Mouse (Mus musculus) R1 (cell line): ENCODE data around the gene Isy1.

Experiments
- DNase-seq: peaks from one replicate; pipeline ENCODE4 v3.0.0-alpha.2; 2018; ENCODE audit warnings: low read depth, low spot score

The Isy1 gene

DNA sequence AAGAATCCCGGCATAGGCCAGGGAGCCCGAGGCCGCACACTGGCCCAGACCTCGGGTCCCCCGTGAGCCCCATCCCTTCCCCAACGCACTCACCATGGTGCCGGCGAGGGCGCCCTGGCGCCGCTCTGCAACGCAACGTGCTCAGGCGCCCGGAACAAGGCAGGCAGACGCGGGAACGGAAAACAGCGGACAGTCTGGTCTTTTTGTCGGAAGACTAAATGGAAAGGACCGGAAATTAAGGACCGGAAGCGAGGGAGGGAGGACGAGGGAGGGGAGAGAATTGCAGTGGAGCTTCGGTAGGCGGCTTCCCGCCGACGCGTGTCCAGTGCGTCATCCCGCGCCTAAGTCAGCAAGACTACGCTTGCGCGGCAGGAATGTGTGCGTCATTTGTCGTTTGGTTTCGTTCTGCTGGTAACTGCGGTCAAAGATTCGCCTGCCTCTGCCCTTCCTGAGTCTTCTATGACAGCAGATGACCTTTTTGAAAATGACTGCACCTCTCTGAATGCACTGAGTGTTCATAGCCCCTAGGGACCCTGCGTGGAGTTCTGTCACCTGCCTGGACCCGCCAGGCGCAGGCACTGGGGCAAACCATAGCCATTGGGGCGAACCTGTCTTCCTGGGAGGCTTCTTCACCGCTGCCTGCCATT lies at the start of gene Isy1:
TSS of gene Isy1 (minus strand) at position 248 of the 647 bp plus-strand sequence.
- DNase-seq, result peak; percentile 99

DNA sequence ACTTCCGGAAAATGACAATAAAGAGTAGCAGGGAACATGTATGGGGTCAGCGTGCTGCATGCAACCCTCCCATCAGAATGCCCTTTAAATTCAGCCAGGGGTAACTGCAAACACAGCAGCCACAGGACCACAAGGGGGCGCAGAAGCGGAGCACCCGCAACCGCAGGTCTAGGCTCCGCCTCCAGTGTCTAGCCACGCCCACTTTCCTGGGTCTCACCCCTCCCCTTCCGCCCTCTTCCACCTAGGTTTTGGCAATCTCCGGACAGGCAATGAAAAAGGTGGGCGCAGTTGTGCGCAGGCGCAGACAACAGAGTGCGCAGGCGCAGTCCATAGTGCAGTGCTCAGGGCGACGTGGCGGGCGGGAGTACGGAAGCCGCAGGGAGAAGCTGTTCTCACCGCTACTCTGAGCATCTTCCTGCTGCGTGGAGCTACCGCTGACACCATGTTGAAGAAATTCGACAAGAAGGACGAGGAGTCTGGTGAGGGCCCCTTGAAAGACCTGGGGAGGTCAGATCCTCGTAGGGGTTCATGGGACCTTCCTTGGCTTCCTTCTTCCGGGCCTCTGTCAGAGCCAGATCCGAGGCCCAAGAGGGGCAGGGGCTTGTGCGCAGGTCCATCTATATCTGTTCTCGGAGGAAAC lies 49.1 kb upstream of the Isy1 start, which contains the start of gene Copg1:
TSS of gene Copg1 (plus strand) at position 221 of the 640 bp plus-strand sequence.
- peak; percentile 98 for DNase-seq

GRCm38 (mm10) chr6:87886721-87887120 lies 48.1 kb upstream of the Isy1 start:
- DNase-seq, result no peak

- DNase-seq, result no peak
These were observed 44.2 kb upstream of the Isy1 start for GRCm38 (mm10) chr6:87882816-87883215.

DNA sequence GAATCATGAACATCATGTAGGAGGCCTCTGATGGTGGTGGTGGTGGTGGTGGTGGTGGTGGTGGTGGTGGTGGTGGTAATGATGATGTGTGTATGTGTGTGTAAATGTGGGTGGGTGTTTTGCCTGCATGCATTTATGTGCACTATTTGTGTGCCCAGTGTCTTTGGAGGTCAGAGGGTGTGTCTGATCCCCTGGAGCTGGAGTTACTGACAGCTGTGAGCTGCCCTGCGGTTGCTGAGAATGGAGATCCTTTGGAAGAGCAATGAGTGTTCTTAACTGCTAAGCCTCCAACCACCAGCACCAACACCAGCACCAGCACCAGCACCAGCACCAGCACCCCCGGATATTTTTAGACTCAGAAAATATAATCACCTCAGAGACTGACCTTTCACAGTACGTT lies 43.6 kb upstream of the Isy1 start:
- no peak for DNase-seq

GRCm38 (mm10) chr6:87879628-87880027 lies 41.0 kb upstream of the Isy1 start:
- no peak for DNase-seq

- DNase-seq, result no peak
These were observed 40.4 kb upstream of the Isy1 start for GRCm38 (mm10) chr6:87879010-87879409.

GRCm38 (mm10) chr6:87876068-87876643 lies 37.6 kb upstream of the Isy1 start:
- peak; percentile 81 for DNase-seq

GRCm38 (mm10) chr6:87875562-87875961 lies 37.0 kb upstream of the Isy1 start:
- no peak for DNase-seq

DNA sequence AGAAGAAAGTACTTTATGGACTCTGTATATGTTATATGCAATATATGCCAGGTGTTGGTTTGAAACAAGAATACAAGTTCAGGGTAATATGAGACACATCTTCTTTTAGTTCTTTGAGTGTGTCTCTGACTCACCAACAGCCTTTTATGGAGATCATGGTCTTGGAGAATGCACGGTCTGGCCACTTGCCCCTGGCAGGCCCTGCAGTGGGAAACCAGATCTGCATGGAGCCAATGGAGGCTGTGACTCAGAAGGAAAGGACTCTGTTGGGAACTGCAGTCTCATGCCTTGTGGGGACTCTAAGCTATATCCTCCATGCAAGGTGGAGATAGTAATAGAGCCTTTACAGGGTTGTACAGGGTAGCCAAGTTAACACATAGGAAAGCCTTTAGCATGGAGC lies 36.5 kb upstream of the Isy1 start:
- DNase-seq, result no peak

GRCm38 (mm10) chr6:87873963-87874362 lies 35.4 kb upstream of the Isy1 start:
- DNase-seq, result peak; percentile 41

DNA sequence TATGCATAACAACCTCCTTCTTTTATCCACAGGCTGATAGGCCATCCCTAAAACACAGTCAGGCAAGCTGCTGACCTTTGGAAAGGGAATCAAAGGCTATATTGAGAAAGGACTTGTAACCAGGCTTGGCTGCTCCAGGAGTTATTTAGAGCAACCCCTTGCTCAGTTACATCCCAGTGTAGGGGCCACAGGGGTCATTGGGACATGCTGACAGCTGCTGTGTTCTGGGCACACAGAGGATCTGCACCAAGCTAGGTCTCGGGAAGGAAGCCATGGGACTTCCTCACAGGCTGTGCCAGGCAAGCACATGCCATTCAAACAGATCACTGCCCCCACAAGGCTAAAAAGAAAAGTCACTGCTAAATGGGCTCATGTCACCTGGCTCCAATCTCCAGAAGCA lies 34.5 kb upstream of the Isy1 start:
- DNase-seq, result no peak

DNA sequence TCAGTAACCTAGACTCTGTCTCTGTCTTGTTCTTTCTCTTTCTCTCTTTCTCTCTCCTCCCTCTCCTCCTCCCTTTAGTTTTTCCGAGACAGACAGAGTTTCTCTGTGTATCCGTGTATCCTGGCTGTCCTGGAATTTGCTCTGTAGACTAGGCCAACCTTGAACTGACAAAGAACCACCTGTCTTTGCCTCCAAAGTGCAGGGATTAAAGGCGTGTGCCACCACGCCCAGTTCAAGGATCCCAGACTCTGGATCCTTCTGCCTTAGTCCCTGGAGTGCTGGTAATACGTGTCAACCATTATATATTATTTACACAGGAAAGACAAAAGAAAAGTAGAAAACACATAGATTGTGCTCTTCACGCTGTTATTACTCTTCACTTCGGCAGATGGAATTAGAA lies 32.6 kb upstream of the Isy1 start:
- DNase-seq, result peak; percentile 89

DNA sequence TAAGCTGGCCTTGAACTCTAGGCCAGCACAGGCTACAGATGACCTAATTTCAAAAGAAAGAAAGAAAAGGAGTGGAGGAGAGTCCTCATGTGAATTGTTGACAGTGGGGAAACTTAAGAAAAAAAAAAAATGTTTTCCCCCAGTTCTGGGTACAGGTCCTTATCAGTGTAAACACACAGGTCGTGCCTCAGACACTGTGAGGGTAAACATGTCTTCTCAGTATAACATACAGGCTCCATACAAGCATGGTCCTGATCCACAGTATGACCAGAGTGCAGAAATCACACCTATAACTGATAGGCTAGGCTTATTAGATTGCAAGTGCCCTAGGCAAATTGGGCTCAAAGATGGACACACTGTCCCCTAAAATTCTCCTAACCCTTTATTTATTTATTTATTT lies 31.8 kb upstream of the Isy1 start:
- no peak for DNase-seq

DNA sequence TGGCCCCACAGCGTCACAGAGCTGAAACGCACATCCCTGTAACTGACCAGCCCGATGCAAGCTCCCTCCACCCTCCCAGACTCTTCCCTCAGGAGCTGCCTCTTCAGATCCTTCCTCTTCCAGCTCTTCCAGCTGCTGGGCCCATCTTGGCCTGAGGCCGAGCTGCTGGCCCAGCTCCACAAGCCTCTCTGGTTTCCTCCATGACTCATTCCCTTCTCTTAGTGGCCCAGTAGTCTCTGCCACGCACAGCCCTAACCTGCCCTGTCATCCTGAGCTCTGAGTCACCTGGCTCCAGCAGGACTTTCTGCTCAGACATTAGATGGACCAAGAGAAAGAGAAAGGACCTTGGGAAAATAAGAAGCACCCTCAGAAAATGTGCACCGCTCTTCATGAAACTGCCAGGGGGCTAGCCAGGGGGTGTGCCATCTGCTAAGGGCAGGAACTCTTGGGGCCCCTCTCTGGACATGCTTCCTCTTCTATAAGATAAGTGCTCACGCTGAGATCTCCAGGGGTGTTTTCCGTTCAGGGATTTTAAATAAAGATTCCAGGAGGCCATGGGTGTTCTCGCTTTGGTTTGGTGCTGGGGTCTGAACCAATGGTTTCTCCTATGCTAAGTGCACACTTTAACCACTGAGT lies 30.4 kb upstream of the Isy1 start:
- no peak for DNase-seq

- no peak for DNase-seq
These were observed 28.7 kb upstream of the Isy1 start for GRCm38 (mm10) chr6:87867256-87867655.

- DNase-seq, result no peak
These were observed 27.6 kb upstream of the Isy1 start for GRCm38 (mm10) chr6:87866211-87866610.

DNA sequence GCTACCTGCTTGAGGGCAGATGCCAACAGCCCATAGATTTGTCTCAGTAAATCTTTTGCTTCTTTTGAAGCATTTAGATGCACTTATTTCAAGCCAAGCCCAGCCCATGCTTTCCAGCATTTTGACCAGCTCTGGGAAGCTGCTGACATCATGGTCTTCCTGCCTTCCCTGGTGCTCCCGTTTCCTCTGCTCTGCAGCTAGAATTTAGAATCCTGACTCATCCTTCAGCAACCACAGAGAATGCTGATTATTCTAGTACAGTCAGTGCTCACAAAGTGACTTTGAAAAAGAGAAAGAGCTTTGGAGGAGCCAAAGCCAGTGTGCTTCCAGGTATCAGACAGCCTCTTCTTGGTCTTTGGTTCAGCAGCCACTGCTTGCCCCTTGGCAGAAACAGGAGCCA lies 18.5 kb upstream of the Isy1 start:
- no peak for DNase-seq

GRCm38 (mm10) chr6:87853446-87853845 lies 14.8 kb upstream of the Isy1 start:
- DNase-seq, result peak; percentile 31

- peak; percentile 56 for DNase-seq
These were observed 13.3 kb upstream of the Isy1 start for GRCm38 (mm10) chr6:87851871-87852270.

DNA sequence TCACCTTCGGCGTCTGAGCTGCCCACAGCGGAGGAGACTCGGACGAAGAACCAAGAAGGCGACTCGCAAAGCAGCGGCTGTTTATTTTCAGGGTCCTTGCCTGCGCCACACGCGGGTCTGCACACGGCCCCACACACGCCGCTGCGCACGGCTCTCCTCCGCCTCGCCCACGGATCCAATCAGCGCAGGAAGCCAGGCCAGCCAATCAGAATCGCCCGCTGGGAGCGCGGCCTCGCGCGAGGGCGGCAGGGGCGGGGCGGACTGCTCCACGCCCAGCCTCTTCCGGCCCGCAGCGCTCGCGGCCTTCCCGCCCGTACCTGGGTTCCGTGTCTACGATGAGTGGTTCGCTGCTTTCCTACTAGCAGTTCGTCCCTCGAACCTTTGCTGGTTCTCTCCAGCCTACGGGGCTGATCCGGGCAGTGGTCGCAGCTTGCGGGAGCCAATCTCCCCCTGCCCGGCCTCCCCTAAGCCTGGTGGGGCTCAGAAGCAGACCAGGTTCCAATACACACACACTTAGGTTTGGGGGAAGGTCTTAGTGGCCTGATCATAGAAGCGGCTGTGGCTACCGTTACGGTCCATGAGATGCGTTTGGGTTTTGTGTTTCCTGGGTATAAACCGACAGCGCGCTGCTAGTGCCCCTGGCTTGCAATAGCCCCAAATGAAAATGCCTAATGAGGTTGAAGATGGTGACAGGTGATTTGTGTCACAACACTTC lies 12.5 kb upstream of the Isy1 start, which contains the start of gene Cnbp:
TSS of gene Cnbp (minus strand) at position 207 of the 715 bp plus-strand sequence.
- DNase-seq, result peak; percentile 96
